In the genomic region with DNA sequence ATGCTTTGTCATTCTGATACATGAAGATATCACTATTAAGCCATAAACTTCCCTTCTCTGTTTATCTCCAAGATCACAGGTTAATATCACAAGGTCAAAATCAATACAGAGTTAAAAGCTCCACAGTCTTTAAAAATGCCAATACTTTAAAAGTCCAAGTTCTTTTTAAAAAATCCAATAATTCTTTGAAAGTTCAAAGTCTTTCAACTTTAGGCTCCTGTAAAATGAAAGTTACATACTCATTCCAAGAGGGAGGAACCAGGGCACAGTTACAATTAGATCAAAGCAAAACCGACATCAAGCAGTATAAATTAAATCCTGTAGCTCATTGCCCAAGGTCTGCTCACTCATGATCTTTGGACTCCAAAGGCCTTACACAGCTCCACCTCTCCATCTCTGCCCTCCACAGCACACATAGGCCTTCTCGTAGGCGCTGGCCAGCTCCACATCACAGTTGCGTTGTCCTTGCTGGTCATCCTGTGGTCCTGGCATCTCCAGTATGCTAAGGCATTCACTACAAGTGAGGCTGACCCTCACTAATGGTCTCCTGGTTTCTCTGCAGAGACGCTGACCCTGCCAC, we compare ENCODE assay signal across 19 mouse cellular contexts. TPM values are rescaled to one million over a fixed set of nuclear protein-coding genes. Genes with fewer than 3 reads are reported as not detected.
DNase-seq lines count a peak whose midpoint lies in the region.
"Had no signal": no experiment of that assay in that cellular context is flagged by ENCODE, and none has a peak within 500 bp of the region (broad histone marks: within the 10 kb centered on the region; RNA-seq: fewer than 3 reads in every experiment).

No protein-coding gene starts in this region.

- peak; percentile 82 for DNase-seq in adrenal gland, adult 2 months
- DNase-seq in adrenal gland, postnatal 4 days (ENCODE audit: low spot score in 2 of 2) = no peak
- DNase-seq in kidney, postnatal 36 days = peak; percentile 21 to 40
- DNase-seq in kidney, postnatal 10 days = no peak
- peak; percentile 59 for DNase-seq in adrenal gland, postnatal 14 days
- DNase-seq in large intestine, adult 2 months (ENCODE audit: low read depth, low spot score) = peak; percentile 62
- no peak for DNase-seq in thymus, postnatal 0 days (ENCODE audit: low spot score)
- DNase-seq: cerebellum, adult 18-20 months; cerebellum, postnatal 14 days; heart, postnatal 10 days; kidney, adult 9 months; liver, embryonic 13.5 days; lung, adult 2 months; lung, postnatal 10 days; retina, postnatal 1 day; right cerebral cortex, postnatal 25 days; spleen, adult 18-20 months; thymus, adult 18-20 months; thymus, postnatal 4 days had no signal

- WGBS in large intestine, adult 2 months = 35% methylated on average over 5 of the region's 5 CpGs

RNA-seq across cellular contexts. Expression of gene Comt, which starts 6.8 kb away (rescaled TPM):
- total RNA-seq in adrenal gland, adult 2 months (2021) = 100 to 1,000 TPM; 203 to 288 TPM
- 407 and 432 TPM in 2 replicates for polyA plus RNA-seq in adrenal gland, adult 2 months (2012; rRNA removed)
- total RNA-seq in adrenal gland, postnatal 4 days (2021) = 100 to 1,000 TPM in 1 of 2 experiments, 10 to 100 TPM in 1; 99.0 to 129 TPM
- total RNA-seq in adrenal gland, postnatal 14 days (2021) = 117 and 147 TPM in 2 replicates
- 157 and 222 TPM in 2 replicates for polyA plus RNA-seq in large intestine, adult 2 months (2012; rRNA removed)
- 73.8 and 83.6 TPM in 2 replicates for polyA plus RNA-seq in thymus, postnatal 0 days (2015; fragmentation: Nextera tagmentation; extraction: Ambion mirVana)

RNA-seq across cellular contexts. Expression of gene Txnrd2, which starts 7.2 kb away (rescaled TPM):
- total RNA-seq in adrenal gland, adult 2 months (2021) = 10 to 100 TPM; 73.3 TPM
- polyA plus RNA-seq in adrenal gland, adult 2 months (2012; rRNA removed) = 50.3 and 64.6 TPM in 2 replicates
- 10 to 100 TPM; 60.2 to 67.6 TPM for total RNA-seq in adrenal gland, postnatal 4 days (2021)
- 66.4 and 66.5 TPM in 2 replicates for total RNA-seq in adrenal gland, postnatal 14 days (2021)
- polyA plus RNA-seq in large intestine, adult 2 months (2012; rRNA removed) = 18.0 and 19.3 TPM in 2 replicates
- 11.3 and 12.3 TPM in 2 replicates for polyA plus RNA-seq in thymus, postnatal 0 days (2015; fragmentation: Nextera tagmentation; extraction: Ambion mirVana)

Comparison
In these comparisons a context has a peak if more than half of its experiments do, and no peak if none do; other contexts are left out.
1. DNase-seq: peak in adrenal gland, adult 2 months (single experiment), kidney, postnatal 36 days (2 of 2), adrenal gland, postnatal 14 days (single experiment) and large intestine, adult 2 months (single experiment); none in adrenal gland, postnatal 4 days (0 of 2), kidney, postnatal 10 days (single experiment) and thymus, postnatal 0 days (single experiment).